Mouse (Mus musculus): ENCODE measurements around the gene 5830411N06Rik. TPM values are rescaled to one million over a fixed set of nuclear protein-coding genes. Genes with fewer than 3 reads are reported as not detected.

The 5830411N06Rik gene
- total RNA-seq (2012; rRNA removed) (not detected in 2 replicates), total RNA-seq (2014; rRNA removed) (not detected in 2 replicates), polyA plus RNA-seq (2012; ENCODE audit: insufficient read length, low read depth) (not detected in 2 replicates)

GRCm38 (mm10) chr7:140247216-140247615, at the start of gene 5830411N06Rik:
Gene 5830411N06Rik, plus strand, starts transcription at chr7:140247284.
- H3K9ac ChIP-seq (ENCODE audit: insufficient read depth, low read depth), result no peak within 1 kb of the TSS
- in situ Hi-C loops (cut with MboI; ENCODE audit: low pct_ligation_motif_present, low pct_unique_long_range_greater_than_20kb, low sequenced_read_pairs) (no loop called here), dilution Hi-C loops (cut with MboI; ENCODE audit: extremely low pct_ligation_motif_present, extremely low pct_unique_long_range_greater_than_20kb, low sequenced_read_pairs) (no loop called here)
- no peaks in the 10 kb centered on the region for H3K79me2 ChIP-seq (replicated peaks; ENCODE audit: control insufficient read depth, extremely low read depth, insufficient read depth, poor library complexity, severe bottlenecking)
- DNase-seq (ENCODE audit: extremely low read depth), result no peak
- no peaks in the 10 kb centered on the region for H3K9me3 ChIP-seq (replicated peaks; ENCODE audit: low read length)
- no peaks in the 10 kb centered on the region for H3K36me3 ChIP-seq (replicated peaks in 1 of 2; ENCODE audit: control insufficient read depth in 1 of 2, insufficient read depth in 1 of 2, low read length in 1 of 2)
- H3K27ac ChIP-seq (ENCODE audit: insufficient read depth, low read depth), result no peak within 1 kb of the TSS
- H3K4me2 ChIP-seq (ENCODE audit: insufficient read depth, low read depth, poor library complexity, severe bottlenecking), result no peak within 1 kb of the TSS
- peaks cover 74% of the 10 kb centered on the region for H3K27me3 ChIP-seq (replicated peaks)
- TF ChIP-seq TCF12 (IDR thresholded peaks at IDR 0.05; ENCODE audit: low read depth, low read length) (no peak), MYC (IDR thresholded peaks at IDR 0.05; ENCODE audit: low read depth, low read length) (no peak), SMC3 (IDR thresholded peaks at IDR 0.05; ENCODE audit: low read depth, low read length) (no peak), PAX5 (IDR thresholded peaks at IDR 0.05; ENCODE audit: low read length) (no peak), MAX (IDR thresholded peaks at IDR 0.05; ENCODE audit: low read length) (no peak), TBP (conservative IDR thresholded peaks at IDR 0.05; ENCODE audit: low read depth, low read length) (no peak), CHD2 (IDR thresholded peaks at IDR 0.05; ENCODE audit: low read length) (no peak), POLR2AphosphoS2 (IDR thresholded peaks at IDR 0.05; ENCODE audit: low read depth, low read length) (no peak), ELF1 (IDR thresholded peaks at IDR 0.05; ENCODE audit: low read depth, low read length) (no peak)
- H3K4me1 ChIP-seq (ENCODE audit: control insufficient read depth in 1 of 2, insufficient read depth in 2 of 2), result no peaks in the 10 kb centered on the region
- no peak within 1 kb of the TSS for H3K4me3 ChIP-seq (replicated peaks in 1 of 3; ENCODE audit: low read depth in 2 of 3, low read length in 2 of 3, poor library complexity in 1 of 3)

GRCm38 (mm10) chr7:140201090-140201489, 46.0 kb upstream of the 5830411N06Rik start:
- H3K36me3 ChIP-seq (replicated peaks in 1 of 2; ENCODE audit: control insufficient read depth in 1 of 2, insufficient read depth in 1 of 2, low read length in 1 of 2), result no peaks in the 10 kb centered on the region
- H3K79me2 ChIP-seq (replicated peaks; ENCODE audit: control insufficient read depth, extremely low read depth, insufficient read depth, poor library complexity, severe bottlenecking), result no peaks in the 10 kb centered on the region
- no peak overlapping the region for H3K4me2 ChIP-seq (ENCODE audit: insufficient read depth, low read depth, poor library complexity, severe bottlenecking)
- no peak overlapping the region for H3K4me3 ChIP-seq (replicated peaks in 1 of 3; ENCODE audit: low read depth in 2 of 3, low read length in 2 of 3, poor library complexity in 1 of 3)
- DNase-seq (ENCODE audit: extremely low read depth), result no peak
- no peak overlapping the region for H3K27ac ChIP-seq (ENCODE audit: insufficient read depth, low read depth)
- no peaks in the 10 kb centered on the region for H3K9me3 ChIP-seq (replicated peaks; ENCODE audit: low read length)
- H3K4me1 ChIP-seq (ENCODE audit: control insufficient read depth in 1 of 2, insufficient read depth in 2 of 2), result no peaks in the 10 kb centered on the region
- dilution Hi-C loops (cut with MboI; ENCODE audit: extremely low pct_ligation_motif_present, extremely low pct_unique_long_range_greater_than_20kb, low sequenced_read_pairs) (no loop called here), in situ Hi-C loops (cut with MboI; ENCODE audit: low pct_ligation_motif_present, low pct_unique_long_range_greater_than_20kb, low sequenced_read_pairs) (no loop called here)
- no peak for TF ChIP-seq NELFE (IDR thresholded peaks at IDR 0.05; ENCODE audit: low read depth, low read length)
- TF ChIP-seq MXI1 (IDR thresholded peaks at IDR 0.05; ENCODE audit: low read depth, low read length), result no peak
- no peak for TF ChIP-seq PAX5 (IDR thresholded peaks at IDR 0.05; ENCODE audit: low read length)
- TF ChIP-seq SMC3 (IDR thresholded peaks at IDR 0.05; ENCODE audit: low read depth, low read length), result no peak
- no peak for TF ChIP-seq CHD1 (IDR thresholded peaks at IDR 0.05; ENCODE audit: low read depth, low read length)
- TF ChIP-seq IRF4 (IDR thresholded peaks at IDR 0.05; ENCODE audit: low read depth, low read length), result no peak
- no peak for TF ChIP-seq MAZ (IDR thresholded peaks at IDR 0.05; ENCODE audit: low read depth, low read length)
- peaks cover 98% of the 10 kb centered on the region for H3K27me3 ChIP-seq (replicated peaks)
- no peak overlapping the region for H3K9ac ChIP-seq (ENCODE audit: insufficient read depth, low read depth)

- in situ Hi-C loops (cut with MboI; ENCODE audit: low pct_ligation_motif_present, low pct_unique_long_range_greater_than_20kb, low sequenced_read_pairs), result no loop called here
- H3K27ac ChIP-seq (ENCODE audit: insufficient read depth, low read depth), result no peak within 1 kb of the TSS
These were observed 41.2 kb upstream of the 5830411N06Rik start, which contains the start of gene Olfr524 for GRCm38 (mm10) chr7:140205864-140206263. Gene Olfr524, minus strand, starts transcription at chr7:140205964.

More at GRCm38 (mm10) chr7:140205864-140206263, 41.2 kb upstream of the 5830411N06Rik start, which contains the start of gene Olfr524:
- DNase-seq (ENCODE audit: extremely low read depth), result no peak
- Histone ChIP-seq H3K4me3 (replicated peaks in 1 of 3; ENCODE audit: low read depth in 2 of 3, low read length in 2 of 3, poor library complexity in 1 of 3) (no peak within 1 kb of the TSS), H3K4me2 (ENCODE audit: insufficient read depth, low read depth, poor library complexity, severe bottlenecking) (no peak within 1 kb of the TSS), H3K9me3 (replicated peaks; ENCODE audit: low read length) (no peaks in the 10 kb centered on the region), H3K36me3 (replicated peaks in 1 of 2; ENCODE audit: control insufficient read depth in 1 of 2, insufficient read depth in 1 of 2, low read length in 1 of 2) (no peaks in the 10 kb centered on the region), H3K79me2 (replicated peaks; ENCODE audit: control insufficient read depth, extremely low read depth, insufficient read depth, poor library complexity, severe bottlenecking) (no peaks in the 10 kb centered on the region), H3K9ac (ENCODE audit: insufficient read depth, low read depth) (no peak within 1 kb of the TSS), H3K4me1 (ENCODE audit: control insufficient read depth in 1 of 2, insufficient read depth in 2 of 2) (no peaks in the 10 kb centered on the region), H3K27me3 (replicated peaks) (peaks cover 97% of the 10 kb centered on the region)
- TF ChIP-seq MAX (IDR thresholded peaks at IDR 0.05; ENCODE audit: low read length), result no peak
- no peak for TF ChIP-seq ZMIZ1 (IDR thresholded peaks at IDR 0.05; ENCODE audit: low read depth, low read length)
- no peak for TF ChIP-seq SMC3 (IDR thresholded peaks at IDR 0.05; ENCODE audit: low read depth, low read length)
- no peak for TF ChIP-seq TCF12 (IDR thresholded peaks at IDR 0.05; ENCODE audit: low read depth, low read length)
- no peak for TF ChIP-seq ZKSCAN1 (IDR thresholded peaks at IDR 0.05; ENCODE audit: borderline replicate concordance, low read depth, low read length)
- no peak for TF ChIP-seq NRF1 (IDR thresholded peaks at IDR 0.05; ENCODE audit: low read depth, low read length)
- no peak for TF ChIP-seq ELF1 (IDR thresholded peaks at IDR 0.05; ENCODE audit: low read depth, low read length)
- TF ChIP-seq CHD2 (IDR thresholded peaks at IDR 0.05; ENCODE audit: low read length), result no peak
- dilution Hi-C loops (cut with MboI; ENCODE audit: extremely low pct_ligation_motif_present, extremely low pct_unique_long_range_greater_than_20kb, low sequenced_read_pairs), result no loop called here
